Mouse (Mus musculus) hindbrain, embryonic 11.5 days (tissue): Measurements from ENCODE around the gene Slc38a3. TPM values are rescaled to one million over a fixed set of nuclear protein-coding genes. Genes with fewer than 3 reads are reported as not detected.

Source experiments
- ATAC-seq: fragments of 200-750 bp; cut with Nextera tagmentation; 2 replicates; pipeline ENCODE4 v1.8.0; 2017; ENCODE audit warnings: mild to moderate bottlenecking, moderate TSS enrichment, moderate library complexity; ENCODE audit not compliant: low FRiP score
- DNase-seq: peaks from one replicate; pipeline ENCODE4 v3.0.0-alpha.2; 2015; ENCODE audit warnings: low spot score
- H3K27ac ChIP-seq: fragments of 300-500 bp; sonication (generic); 2 replicates; pipeline ENCODE4 v1.5.1; 2014; ENCODE audit warnings: mild to moderate bottlenecking, low read depth, low read length
- H3K27me3 ChIP-seq: fragments of 300-500 bp; sonication (generic); 2 replicates; pipeline ENCODE4 v1.6.1; 2014; ENCODE audit warnings: mild to moderate bottlenecking, low read length, moderate library complexity, mixed read lengths; ENCODE audit not compliant: control insufficient read depth, insufficient read depth
- H3K36me3 ChIP-seq: fragments of 300-500 bp; sonication (generic); 2 replicates; pipeline ENCODE4 v1.6.1; 2014; ENCODE audit warnings: mild to moderate bottlenecking, low read length, moderate library complexity, mixed read lengths; ENCODE audit not compliant: control insufficient read depth, insufficient read depth
- H3K4me1 ChIP-seq: fragments of 300-500 bp; sonication (generic); replicated peaks from 2 replicates; pipeline ENCODE4 v1.6.1; 2014; ENCODE audit warnings: low read length, mixed read lengths; ENCODE audit not compliant: control insufficient read depth, insufficient read depth
- H3K4me2 ChIP-seq: fragments of 300-500 bp; sonication (generic); replicated peaks from 2 replicates; pipeline ENCODE4 v1.6.1; 2014; ENCODE audit warnings: mild to moderate bottlenecking, low read depth, low read length
- H3K4me3 ChIP-seq: fragments of 300-500 bp; sonication (generic); 2 replicates; pipeline ENCODE4 v1.5.1; 2014; ENCODE audit warnings: low read depth, low read length
- H3K9ac ChIP-seq: fragments of 300-500 bp; sonication (generic); 2 replicates; pipeline ENCODE4 v1.6.1; 2014; ENCODE audit warnings: low read depth, low read length
- H3K9me3 ChIP-seq: fragments of 300-500 bp; sonication (generic); 2 replicates; pipeline ENCODE4 v1.6.1; 2016; ENCODE audit warnings: low read length; ENCODE audit not compliant: control insufficient read depth
- WGBS: fragments of 180-500 bp; shearing (Covaris S2); extraction: QIAGEN DNeasy Blood & Tissue Kit; methylation state at CpG from one replicate; pipeline ENCODE4 v1.1.7; 2014; 5-methylcytosine and 5-hydroxymethylcytosine counted together
- polyA plus RNA-seq: library from polyadenylated mRNA; unstranded; fragments of >200 nt; fragmentation: Nextera tagmentation; extraction: Ambion mirVana; gene quantifications from 2 replicates; pipeline ENCODE4 v1.2.1, GENCODE M21; 2014

The Slc38a3 gene
- polyA plus RNA-seq, 1 experiment from 2014 or later: 9.8 TPM

DNA sequence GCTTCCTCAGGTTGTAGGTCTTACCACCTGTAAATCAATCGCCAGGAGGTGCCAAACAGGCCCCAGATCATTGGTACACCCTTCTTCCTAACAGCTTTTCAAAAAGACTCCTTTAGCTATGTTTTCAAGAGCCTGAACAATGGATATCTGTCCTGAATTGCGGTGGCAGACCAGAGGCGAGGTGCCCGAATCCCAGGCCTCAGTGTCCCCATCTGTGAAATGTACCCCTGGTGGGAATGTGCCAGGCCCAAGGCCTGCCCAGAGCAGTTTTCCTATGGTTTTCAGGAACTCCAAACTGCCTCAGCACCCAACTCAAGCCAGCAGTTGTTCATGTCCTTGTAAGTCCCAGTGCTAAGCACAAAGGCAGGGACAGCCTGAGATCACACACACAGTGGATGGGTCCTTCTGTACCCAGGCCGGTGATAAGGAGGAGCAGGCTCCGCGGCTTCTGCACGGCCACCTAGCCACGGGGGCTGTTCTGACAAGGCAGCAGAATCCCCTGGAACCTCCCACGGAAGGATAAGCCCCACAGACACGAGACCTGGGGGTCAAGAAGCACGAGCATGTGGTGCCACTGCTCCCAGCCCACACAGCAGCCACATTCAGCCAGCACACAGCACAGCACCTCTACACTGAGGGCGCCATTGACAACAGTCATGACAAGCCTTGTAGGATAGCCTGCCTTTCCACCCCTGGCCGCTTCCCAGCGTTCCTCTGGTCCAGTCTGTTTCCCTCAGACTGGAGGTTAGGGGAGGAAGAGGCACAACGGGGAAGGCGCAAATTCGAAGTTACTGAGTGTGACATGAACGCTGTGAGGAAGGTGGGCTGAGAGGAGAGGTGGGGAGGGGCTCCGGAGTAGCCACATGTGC, 41.7 kb downstream of the Slc38a3 start:
- H3K27ac ChIP-seq: peak overlapping the region; percentile 99
- DNase-seq: peak; percentile 44
- H3K9me3 ChIP-seq: no peaks in the 10 kb centered on the region
- no peaks in the 10 kb centered on the region for H3K27me3 ChIP-seq
- WGBS: 22% methylated on average over 20 of the region's 20 CpGs
- H3K4me3 ChIP-seq: peak overlapping the region; percentile 6; the same call in 1 of the 2 replicates
- peaks cover 61% of the 10 kb centered on the region for H3K4me1 ChIP-seq
- ATAC-seq: no peak
- peak overlapping the region; percentile 64 for H3K9ac ChIP-seq
- H3K4me2 ChIP-seq: peak overlapping the region; percentile 26
- 0 out of 2 replicates have a peak, but pooled peaks cover 8% of the 10 kb centered on the region for H3K36me3 ChIP-seq

DNA sequence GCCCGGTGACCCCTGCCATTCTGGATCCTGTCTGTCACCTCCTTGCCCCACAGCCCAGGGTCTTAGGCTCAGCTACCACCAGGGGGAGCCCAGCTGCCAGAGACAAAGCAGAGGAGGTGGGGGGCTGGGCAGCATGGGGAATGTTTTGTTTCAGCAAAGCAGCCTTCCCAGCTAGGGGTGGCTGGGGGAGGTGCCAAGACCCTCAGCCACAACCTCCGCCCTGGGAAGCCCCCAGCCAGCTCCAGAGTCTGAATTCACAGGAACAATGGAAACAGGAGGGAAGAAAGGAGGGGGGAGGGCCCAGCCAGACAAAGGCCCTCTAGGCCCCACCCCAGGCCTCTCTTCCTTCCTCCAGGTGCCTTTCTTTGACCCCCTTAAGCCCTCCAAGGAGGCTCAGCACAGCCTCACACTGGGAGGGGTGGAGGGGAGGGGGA, 42.5 kb downstream of the Slc38a3 start:
- Histone ChIP-seq H3K4me2 (peak overlapping the region; percentile 17), H3K4me1 (peaks cover 53% of the 10 kb centered on the region), H3K4me3 (no peak overlapping the region), H3K27ac (peak overlapping the region; percentile 99), H3K36me3 (0 out of 2 replicates have a peak, but pooled peaks cover 8% of the 10 kb centered on the region), H3K9me3 (no peaks in the 10 kb centered on the region), H3K27me3 (no peaks in the 10 kb centered on the region), H3K9ac (peak overlapping the region; percentile 64)
- DNase-seq (peak; percentile 98), ATAC-seq (peak; percentile 83)
- 0% methylated on average over 2 of the region's 2 CpGs for WGBS

DNA sequence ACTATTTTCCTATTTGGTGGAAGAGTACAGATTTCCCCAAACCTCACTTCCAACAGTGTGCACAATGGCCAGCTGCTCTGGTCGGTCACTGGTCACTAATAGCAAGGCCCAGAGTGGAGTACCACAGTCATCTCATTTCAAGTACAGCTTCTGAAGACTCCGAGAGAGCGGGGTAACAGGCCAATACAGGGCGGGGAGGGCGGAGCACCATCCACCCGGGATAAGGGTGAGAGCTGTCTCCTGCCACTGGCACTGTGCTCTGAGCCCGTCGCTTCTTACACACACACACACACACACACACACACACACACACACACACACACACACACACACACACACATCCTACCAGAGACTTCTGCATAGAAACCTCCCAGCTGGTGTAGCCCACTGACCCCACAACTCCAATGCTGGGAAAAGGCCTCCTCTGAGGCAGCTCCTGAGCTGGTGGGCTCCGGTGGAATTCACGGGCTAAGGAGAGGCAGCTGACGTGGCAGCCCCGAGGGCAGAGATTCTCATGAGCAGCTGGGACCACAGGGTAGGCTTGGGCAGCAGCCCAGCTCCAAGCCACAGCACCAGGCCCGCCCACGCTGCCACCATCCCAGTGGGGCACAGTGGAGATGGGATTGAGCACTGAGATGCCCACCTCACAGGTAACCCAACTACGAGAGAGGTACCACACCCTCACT, 43.0 kb downstream of the Slc38a3 start:
- ATAC-seq (peak; percentile 2; the same call in 1 of the 2 replicates), DNase-seq (no peak)
- H3K36me3 ChIP-seq: 0 out of 2 replicates have a peak, but pooled peaks cover 8% of the 10 kb centered on the region
- H3K27me3 ChIP-seq: no peaks in the 10 kb centered on the region
- H3K4me3 ChIP-seq: no peak overlapping the region
- peak overlapping the region; percentile 99 for H3K27ac ChIP-seq
- H3K4me2 ChIP-seq: peak overlapping the region; percentile 17
- H3K9ac ChIP-seq: peak overlapping the region; percentile 36
- peaks cover 47% of the 10 kb centered on the region for H3K4me1 ChIP-seq
- 35% methylated on average over 13 of the region's 15 CpGs for WGBS
- H3K9me3 ChIP-seq: no peaks in the 10 kb centered on the region

DNA sequence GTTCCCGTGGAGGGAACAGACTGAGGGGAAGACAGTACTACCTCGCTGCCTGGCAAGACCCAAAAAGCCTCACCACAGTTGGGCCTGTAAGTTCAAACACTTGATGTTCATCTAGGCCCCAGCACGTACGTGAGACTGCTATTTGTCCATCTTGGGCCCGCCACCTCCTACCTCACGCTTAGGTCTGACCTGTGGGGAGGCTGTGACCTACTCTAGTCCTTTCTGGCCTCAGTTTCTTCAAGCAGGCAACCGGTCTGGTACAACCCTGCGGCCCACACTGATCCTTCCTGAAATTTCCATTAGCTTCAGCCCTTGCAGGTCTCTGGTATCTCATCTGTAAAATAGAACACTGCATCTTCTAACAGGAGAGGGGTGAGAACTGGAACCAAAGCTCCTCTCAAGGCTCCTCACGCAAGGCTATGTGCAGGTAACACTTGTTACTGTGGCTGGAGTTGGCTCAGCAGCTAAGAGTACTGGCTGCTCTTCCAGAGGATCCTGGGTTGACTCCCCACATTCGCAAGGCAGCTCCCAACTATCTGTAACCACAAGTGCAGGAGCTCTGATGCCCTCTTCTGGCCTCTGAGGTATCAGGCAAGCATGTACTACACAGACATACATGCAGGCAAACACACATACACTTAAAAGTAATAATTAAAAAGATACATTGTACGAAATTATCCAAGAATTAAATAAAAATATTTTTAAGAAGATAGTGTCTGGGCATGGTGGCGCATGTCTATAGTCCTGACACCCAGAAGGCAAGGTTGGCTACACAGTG, 43.8 kb downstream of the Slc38a3 start:
- Histone ChIP-seq H3K4me3 (no peak overlapping the region), H3K36me3 (0 out of 2 replicates have a peak, but pooled peaks cover 8% of the 10 kb centered on the region), H3K27me3 (no peaks in the 10 kb centered on the region), H3K4me1 (peaks cover 43% of the 10 kb centered on the region), H3K9ac (peak overlapping the region; percentile 36; the same call in 1 of the 2 replicates), H3K27ac (peak overlapping the region; percentile 99), H3K9me3 (no peaks in the 10 kb centered on the region), H3K4me2 (no peak overlapping the region)
- ATAC-seq: no peak
- no peak for DNase-seq
- WGBS: 88% methylated on average over 12 of the region's 12 CpGs

DNA sequence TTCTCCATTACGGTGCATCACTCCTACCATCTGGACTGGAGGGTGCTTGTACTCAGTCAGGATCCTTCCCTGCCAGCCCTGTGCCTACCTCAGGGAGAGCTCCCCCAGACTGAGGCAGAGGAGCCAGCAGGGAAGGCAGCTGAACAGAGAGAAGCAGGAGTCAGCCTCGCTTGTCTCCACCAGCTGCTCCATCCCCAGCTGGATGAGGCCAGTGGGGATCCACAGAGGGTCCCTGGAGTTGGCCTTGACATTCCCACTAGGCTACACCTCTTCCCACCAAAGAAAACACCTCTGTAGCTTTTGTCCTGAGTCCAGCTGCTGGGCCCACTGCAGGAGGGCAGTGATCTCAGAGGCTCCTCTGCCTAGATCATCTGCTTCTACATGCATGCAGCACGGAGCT, 44.4 kb downstream of the Slc38a3 start:
- no peak for ATAC-seq
- Histone ChIP-seq H3K9ac (no peak overlapping the region; the same call in 1 of the 2 replicates), H3K27me3 (no peaks in the 10 kb centered on the region), H3K4me2 (no peak overlapping the region), H3K9me3 (no peaks in the 10 kb centered on the region), H3K27ac (0 out of 2 replicates have a peak overlapping the region, but pooled peaks have one; percentile 20), H3K36me3 (peaks cover 11% of the 10 kb centered on the region), H3K4me1 (peaks cover 38% of the 10 kb centered on the region), H3K4me3 (no peak overlapping the region)
- no peak for DNase-seq
- 86% methylated on average over 3 of the region's 3 CpGs for WGBS

DNA sequence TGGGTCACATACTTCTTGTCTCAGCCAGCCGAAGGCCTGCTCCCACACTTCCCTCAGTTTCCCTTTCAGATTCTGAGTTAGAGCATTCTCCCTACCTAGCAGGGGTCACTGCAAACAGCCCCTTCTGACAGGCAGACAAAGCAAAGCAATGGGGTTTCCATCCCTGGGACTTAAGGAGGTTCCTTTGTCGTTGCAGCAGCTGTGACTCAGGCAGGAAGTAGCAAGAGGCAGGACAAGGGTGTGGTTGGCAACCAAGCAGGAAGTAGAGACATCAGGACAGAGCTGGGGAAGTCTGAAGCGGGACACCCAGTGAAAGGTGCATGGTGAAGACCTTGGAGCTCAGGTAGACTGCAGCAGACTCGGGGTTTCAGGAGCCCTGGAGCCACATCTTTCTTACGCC, 44.8 kb downstream of the Slc38a3 start:
- H3K4me3 ChIP-seq: no peak overlapping the region
- 71% methylated on average over 5 of the region's 5 CpGs for WGBS
- H3K9ac ChIP-seq: no peak overlapping the region; the same call in 1 of the 2 replicates
- peaks cover 15% of the 10 kb centered on the region for H3K36me3 ChIP-seq
- no peaks in the 10 kb centered on the region for H3K9me3 ChIP-seq
- H3K27ac ChIP-seq: 0 out of 2 replicates have a peak overlapping the region, but pooled peaks have one; percentile 20
- DNase-seq (no peak), ATAC-seq (no peak)
- H3K4me1 ChIP-seq: peaks cover 34% of the 10 kb centered on the region
- no peaks in the 10 kb centered on the region for H3K27me3 ChIP-seq
- no peak overlapping the region for H3K4me2 ChIP-seq

DNA sequence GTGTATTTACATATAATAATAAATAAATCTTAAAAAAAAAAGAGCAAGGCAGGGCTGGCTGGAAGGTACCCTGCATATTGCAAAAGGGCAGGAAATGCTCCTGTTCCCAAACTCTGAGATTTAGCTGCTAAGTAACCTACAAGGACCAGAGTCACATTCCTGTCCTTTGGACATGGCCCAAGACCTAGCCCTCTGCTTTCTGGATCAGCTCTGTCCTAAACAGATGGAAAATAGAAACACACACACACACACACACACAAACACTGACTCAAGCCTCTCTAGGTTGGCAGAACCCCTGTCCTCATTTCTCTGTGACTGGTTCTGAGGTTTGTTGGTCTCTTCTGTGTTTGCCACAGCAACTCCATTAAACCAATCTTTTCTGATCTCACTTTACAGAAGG, 48.4 kb downstream of the Slc38a3 start:
- no peak overlapping the region for H3K4me2 ChIP-seq
- H3K27ac ChIP-seq: no peak overlapping the region
- peaks cover 28% of the 10 kb centered on the region for H3K36me3 ChIP-seq
- H3K4me3 ChIP-seq: no peak overlapping the region
- no peak for DNase-seq
- H3K9me3 ChIP-seq: no peaks in the 10 kb centered on the region
- no peak overlapping the region for H3K9ac ChIP-seq
- ATAC-seq: no peak
- H3K4me1 ChIP-seq: peaks cover 2% of the 10 kb centered on the region; the same call in 1 of the 2 replicates
- no peaks in the 10 kb centered on the region for H3K27me3 ChIP-seq

DNA sequence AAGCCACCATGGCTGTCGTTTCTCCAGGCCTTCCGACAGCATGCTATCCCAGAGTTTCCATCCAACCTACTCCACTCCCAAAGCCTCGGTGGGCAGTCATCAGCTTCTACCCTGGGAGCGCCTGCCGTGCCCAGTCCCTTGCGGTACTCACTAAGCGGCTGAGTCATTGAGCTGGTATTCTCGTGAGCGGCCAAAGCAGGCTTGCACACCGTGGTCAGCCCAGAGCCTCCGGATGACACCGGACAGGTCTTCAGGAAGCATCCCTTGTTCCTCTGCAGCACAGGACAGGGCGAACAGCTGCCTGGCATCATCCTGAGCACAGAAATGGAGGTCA, 49.8 kb downstream of the Slc38a3 start:
- no peak overlapping the region for H3K9ac ChIP-seq
- no peak for ATAC-seq
- H3K27me3 ChIP-seq: no peaks in the 10 kb centered on the region
- H3K4me3 ChIP-seq: no peak overlapping the region
- H3K4me2 ChIP-seq: no peak overlapping the region
- no peak for DNase-seq
- 84% methylated on average over 13 of the region's 13 CpGs for WGBS
- no peaks in the 10 kb centered on the region for H3K9me3 ChIP-seq
- H3K36me3 ChIP-seq: peaks cover 32% of the 10 kb centered on the region
- 0 out of 2 replicates have a peak overlapping the region, but pooled peaks have one; percentile 27 for H3K27ac ChIP-seq
- peaks cover 7% of the 10 kb centered on the region for H3K4me1 ChIP-seq
